Mouse (Mus musculus): ENCODE measurements around the gene Rgs3.

The Rgs3 gene

DNA sequence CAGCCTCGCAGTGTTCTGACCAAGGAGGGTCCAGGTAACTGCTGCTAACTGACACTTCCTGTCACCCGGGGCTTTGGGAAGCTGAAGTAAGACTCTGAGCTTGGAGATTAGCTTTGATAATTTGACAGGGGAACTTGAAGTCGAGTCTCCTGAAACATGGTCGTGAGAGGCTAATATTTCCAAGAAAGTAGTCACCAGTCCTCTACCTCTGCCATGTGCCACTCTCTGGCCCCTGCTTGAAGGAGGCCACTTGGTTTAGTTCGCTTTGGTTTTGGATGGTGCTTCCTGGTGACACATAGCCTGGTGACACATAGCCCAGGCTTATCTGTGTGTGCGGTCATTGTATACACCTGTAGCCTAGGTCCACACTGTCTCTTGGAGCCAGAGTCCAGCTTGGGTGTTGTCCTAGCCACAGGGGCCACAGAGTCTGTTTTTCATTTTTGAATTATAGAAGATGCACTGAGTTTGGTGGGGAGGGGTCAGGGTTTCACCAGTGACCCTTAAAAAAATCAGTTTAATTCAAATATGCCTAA, at the start of gene Rgs3:
Rgs3 (plus strand) TSS at position 51 of the 533 bp plus-strand sequence.
- no peak for DNase-seq

DNA sequence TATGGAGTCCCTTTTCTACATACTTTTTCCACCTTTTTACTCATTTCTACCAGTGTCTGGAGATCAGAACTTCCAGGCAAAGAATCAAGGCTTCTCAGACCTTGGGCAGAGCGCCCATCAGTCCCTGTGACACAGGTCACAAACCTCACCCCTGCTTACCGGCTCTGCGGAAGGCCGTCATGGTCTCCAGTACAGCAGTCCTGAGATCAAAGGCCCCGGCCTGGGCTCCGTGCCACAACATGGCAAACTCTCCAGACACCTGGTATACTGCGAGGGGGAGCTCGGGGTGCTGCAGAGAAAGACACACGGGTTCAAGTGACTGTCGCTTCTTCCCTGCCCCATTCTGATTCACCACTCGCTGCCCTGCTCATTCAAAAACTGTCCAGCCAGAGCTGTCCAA, 49.7 kb upstream of the Rgs3 start:
- peak; percentile 94 for DNase-seq

DNA sequence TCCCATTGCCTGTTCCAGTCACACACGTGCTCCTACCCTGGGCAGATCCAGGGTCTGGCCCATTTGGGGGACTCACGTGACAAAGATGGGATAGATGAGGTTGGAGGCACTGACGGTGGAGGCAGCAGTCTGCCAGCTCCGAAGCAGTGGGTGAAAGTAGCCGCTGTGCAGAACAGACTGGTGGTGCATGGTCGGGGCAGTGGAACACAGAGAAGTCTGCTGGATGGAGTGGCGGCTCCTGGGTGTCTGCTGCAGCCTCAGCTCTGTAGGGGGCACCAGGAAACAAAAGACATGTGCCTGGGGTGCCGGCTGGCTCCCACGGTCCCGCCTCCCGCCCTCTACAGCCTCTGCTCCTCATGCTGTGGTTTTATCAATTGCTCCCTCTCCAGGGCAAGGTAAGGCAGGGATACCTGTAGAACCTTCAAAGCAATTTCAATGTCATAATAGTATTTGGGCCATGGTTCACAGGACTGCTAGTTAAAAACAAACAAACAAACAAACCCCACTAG, 45.6 kb upstream of the Rgs3 start:
- DNase-seq: peak; percentile 91

DNA sequence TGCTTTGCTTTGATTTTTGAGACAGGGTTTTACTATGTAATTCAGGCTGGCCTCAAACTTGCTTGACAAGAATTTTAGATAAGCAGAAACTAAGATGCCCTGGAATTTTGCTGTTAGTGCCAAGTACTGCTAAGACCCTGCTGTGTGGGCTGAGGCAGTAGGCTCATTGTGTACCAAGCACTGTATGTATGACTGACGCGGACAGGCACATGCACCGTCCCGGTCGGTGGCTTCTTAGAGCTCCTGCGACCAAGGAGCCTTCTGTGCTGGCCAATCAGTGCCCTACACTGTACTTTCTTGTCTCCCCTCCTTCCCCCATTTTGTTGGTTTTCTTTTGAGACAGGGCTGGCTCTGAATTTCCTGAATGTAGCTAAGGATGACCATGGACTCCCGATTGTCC, 44.7 kb upstream of the Rgs3 start:
- no peak for DNase-seq

DNA sequence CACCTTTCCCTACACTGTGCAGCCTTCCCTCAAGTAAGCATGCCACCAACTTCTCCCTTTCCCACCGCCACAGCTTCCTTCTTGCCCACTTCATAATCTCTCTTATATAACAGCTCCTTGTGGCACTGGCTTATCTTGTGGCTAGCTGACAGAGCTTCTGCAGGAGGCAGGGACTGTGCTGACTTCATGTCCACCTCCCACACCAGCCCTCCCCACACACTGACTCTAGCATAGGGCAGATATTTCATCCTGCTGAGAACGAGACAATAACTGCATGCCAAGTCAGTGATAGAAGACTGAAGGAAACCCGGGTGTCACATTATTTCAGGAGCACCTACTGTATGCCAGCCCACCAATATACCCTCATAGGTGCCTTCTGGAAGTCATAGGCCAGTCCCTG, 44.2 kb upstream of the Rgs3 start:
- peak; percentile 94 for DNase-seq

DNA sequence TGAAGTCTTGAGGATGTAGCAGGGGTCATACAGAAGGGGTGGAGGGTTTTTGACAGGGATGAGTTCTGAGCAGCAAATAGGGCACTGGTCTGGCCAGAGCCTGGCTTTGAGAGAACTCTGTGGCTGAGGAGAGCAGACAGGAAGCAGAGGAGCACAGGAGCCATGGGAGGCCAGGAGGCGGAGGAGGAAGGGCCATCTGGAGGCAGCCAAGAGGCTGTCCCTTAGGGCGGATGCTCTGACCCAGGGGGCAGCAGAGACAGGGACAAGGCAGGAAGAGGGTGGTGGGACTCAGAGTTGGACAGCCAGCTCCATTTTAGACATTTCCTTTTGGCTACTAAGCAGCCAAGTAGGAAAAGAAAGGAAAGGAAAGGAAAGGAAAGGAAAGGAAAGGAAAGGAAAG, 43.6 kb upstream of the Rgs3 start:
- DNase-seq: peak; percentile 99

DNA sequence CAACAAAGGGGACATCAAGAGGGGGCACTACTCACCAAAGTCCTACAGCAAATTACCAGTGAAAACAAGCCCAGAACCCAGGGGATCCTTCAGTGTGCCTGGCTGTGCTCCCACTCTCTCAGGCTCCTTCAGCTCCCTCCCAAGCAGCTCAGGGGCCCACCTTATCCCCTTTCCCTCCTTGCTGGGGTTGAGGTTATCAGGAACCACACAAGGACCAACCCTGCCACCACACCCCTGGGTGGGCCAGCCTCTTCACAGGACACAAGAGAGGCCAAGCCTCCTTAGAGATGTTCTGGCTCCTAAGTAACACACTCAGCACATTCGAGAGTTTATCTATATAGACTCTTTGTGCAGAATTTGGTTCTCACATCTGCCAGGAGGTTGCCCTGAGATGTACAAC, 43.1 kb upstream of the Rgs3 start:
- DNase-seq: peak; percentile 92

DNA sequence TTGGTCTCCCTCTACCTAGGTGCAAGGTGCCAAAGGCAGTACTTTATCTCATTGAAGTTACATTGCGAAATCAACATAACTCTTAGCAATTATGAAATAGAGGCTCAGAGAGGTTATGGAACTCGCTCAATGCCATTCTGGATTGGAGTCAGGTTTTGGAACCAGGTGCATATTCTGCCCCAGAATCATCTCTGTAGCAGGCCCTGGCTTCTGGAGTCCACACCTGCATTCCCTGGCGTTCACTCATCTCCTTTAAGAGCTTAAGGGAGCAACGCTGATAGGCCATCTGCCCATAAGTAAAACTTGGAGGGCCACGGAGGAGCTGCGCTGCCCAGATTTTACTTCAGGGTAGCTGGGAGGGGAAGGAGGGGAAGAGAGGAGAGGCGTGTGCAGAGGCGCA, 42.6 kb upstream of the Rgs3 start:
- DNase-seq: peak; percentile 92

DNA sequence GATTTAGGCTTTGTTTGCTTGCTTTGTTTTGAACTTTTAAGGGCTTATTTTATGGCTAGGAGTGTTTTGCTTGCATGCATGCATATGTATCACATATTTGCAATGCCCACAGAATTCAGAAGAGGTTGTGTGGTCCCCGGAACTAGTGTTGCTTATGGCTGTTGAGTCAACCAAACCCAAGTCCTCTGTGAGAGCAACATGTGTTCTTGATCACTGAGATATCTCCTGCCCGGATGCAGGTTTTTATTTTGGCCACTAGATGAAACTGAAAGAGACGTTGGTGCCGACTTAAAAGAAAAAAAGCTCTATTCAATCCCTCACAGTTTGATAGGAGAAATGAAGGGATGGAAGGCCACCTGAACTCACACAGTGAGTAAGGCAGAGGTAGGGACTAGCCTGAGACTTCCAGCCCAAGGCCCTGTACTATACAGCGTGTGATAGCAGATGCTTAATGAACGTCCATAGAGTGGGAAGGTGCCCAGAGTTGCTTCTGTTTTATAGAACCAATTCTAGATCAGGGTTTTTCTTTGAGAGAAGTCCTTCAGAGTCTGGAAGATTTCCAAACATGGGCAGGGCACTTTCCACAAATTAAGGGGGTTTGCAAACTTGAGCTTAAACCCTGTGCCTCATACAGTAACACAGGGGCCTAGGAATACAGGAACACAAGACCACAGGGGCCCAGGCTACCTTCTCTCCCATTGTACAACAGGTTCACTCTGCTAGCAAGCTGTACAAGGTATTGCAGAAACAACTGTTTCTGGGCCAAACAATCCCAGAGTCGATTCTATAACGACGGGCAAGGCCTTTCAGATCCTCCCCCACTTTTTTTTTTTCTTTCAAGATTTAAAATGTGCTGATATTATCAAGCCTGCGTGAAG, 41.9 kb upstream of the Rgs3 start:
- peak; percentile 88 for DNase-seq

DNA sequence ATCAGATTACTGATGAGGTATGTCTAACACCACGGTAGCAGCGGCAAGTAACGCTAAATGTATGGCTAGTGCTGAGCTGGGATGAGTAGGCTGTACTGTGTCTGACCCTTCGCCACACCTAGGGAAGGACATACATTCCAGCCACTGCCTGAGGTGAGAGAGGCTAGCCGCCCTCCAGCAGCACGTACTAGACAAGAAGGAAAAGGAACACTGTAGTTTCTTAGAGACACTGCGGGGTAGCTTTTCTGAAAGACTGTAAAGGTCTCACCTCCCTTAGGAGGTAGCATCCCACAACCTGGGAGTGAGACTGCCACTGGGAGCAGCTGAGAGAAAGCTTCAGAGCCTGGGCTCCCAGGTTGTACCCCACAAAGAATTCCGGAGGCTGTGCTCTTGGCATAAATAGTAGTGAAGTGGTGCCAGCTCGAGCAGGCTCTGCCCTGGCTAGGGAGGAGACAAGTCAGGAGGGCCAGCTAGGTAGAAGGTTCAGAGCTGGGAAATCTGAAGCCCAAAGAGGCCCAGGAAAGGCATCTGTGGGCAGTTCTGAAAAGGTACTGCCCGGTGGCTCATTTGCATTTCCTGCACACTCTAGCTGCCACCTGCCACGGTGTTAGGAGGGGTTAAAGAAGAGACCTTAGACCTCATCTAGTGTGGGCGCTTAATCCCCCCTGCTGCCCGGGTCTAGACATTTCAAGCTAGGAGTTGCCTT, 41.1 kb upstream of the Rgs3 start:
- DNase-seq: peak; percentile 96

DNA sequence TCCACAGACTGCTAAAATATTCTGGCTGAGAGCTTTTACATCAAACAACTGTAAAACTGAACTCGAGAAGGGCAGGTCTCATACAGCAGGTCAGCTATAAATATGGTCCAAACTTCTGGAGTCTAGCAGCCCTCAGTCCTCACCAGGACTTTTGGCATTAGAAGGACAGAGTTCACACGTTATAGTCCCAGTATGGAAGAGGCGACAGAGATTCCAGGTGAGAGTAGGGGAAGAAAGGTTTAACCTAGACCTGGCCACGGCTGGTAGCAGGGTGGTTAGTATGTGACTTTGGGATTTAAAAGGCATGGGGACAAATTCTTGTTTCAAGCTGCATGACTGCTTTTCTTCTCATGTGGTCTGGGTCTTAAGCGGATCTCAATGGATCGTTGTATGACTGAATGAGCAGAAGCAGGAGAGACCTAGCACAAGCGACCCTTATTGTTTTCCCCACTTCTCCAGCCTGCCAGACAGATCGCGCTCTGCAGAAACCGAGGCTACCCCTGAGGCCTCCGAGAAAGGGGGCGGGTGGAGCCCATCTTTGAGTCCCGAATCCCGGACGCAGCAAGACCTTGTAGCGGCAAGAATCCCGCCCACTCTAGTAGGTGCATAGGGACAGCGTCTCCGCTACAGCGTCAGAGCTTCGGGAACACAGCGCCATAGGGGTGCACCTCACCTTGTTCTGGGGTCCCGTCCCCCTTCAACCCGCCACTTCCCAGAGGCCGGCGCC, 40.4 kb upstream of the Rgs3 start:
- DNase-seq: no peak

DNA sequence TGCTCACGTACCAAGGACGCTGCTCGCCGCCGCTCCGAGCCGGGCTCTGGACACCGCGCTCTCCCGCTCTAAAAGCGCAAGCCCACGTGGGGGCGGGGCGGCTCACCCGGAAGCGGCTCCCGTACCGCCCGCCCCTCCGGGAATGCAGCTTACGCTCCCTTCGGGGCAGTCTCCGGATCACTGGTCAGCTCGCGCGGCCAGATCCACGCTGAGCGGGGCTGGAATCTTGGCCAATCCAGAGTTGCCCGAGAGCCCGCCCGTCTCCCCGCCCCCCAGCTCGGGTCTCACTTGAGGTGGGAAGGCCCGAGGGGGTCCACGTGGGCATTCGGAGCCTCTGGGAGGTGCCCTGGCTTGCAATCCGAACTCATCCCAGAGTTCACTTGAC, 39.8 kb upstream of the Rgs3 start, which contains the start of gene Alad:
Alad (minus strand) TSS at position 70 of the 385 bp plus-strand sequence.
- DNase-seq: peak; percentile 99

DNA sequence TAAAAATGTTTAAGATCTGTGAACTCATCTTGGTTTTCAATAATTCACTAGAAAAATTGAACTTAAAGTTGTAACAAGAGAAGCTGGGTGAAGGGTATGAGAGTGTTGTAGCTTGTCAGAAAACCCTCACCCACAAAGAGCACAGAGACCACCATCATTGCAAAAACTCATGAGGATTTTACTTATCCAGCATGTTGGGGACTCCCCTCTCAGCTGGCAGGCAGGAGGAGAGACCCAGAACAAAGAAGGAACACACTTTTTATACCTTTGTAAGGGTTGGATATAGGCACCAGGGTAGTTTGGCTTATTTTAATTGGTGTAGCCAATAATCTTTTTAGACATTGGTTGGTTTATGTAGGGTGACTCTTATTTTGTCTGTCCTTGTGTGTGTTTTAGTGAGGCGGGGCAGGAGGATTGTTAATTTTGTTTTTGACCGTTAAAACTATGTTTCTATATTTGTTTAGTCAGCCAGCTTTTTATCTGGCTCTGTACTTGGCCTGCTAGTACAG, 38.7 kb upstream of the Rgs3 start:
- DNase-seq: no peak

DNA sequence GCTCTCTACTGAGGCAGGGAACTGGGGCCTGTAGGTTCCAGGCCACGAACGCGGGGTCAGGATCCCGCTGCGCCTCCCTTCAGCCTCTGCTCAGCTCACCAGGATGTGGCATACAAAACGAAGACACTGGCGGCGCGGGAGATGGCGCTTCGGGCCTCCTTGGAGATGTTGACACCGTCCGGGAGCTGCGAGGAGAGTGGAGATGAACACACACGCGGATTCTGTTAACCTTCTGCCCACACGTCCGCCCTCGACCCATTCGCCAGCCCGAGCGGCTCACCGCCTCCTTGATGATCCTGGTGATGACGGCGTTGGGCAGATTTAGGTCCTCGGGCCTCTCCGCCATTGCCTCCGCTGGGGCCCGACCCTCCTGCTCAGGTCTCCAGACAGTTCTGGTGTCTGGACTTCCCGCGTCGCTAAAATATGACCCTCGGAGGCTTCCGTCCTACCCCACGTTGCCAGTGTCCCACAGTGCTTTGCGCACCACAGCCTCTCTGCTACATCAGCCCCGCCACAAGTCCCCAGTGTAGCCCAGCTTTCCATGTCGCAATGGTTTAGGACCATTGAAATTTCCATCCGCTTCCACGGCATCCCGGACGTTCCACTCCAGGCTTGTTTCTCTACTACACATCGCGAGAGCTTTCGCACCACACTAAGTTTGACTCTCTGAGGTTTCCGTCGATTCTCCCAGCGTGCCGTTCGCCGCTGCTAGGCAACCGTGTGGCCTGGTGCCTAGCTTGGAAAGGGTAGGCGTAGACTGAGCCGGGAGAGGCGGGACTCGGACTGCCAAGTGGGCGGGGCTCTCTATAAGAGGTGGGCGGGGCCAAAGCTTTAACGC, 34.8 kb upstream of the Rgs3 start, which contains the start of the genes Pole3 and 4933430I17Rik:
Pole3 (minus strand) TSS at position 418 of the 838 bp plus-strand sequence.
4933430I17Rik (plus strand) TSS at position 719 of the 838 bp plus-strand sequence.
- peak; percentile 99 for DNase-seq

DNA sequence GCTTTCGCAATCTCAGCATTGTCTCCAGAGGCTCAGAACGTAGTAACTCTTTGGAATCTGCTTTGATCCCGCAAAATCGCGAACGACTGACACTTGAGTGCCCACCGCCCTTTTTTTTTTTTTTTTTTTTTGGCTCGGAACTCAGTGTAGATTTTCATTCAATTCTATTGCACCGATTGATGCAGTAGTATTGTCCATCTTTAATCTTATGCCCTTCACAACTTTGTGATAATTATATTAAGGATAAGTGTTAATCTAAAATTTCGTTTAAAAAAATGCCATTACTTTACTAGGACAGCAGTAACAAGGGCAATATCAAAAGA, 34.2 kb upstream of the Rgs3 start:
- no peak for DNase-seq

DNA sequence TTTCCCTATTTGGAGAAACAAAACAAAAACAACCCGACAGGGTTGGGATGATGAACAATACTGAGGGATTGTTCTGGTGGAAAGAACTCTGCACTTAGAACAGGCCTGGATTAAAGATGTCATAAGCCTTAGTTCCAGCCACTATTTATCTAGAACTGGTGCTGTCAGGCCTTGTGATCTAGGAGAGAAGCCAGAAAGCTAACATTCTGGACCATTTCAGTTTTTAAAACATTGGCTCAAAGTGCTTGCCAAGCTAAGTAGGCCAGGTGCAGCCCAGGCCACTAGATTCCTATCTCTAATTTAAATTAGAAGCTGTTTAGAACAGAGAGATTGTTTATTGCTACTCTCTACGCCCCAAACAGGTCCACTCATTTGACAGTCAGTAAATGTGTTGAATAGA, 33.4 kb upstream of the Rgs3 start:
- peak; percentile 50 for DNase-seq

DNA sequence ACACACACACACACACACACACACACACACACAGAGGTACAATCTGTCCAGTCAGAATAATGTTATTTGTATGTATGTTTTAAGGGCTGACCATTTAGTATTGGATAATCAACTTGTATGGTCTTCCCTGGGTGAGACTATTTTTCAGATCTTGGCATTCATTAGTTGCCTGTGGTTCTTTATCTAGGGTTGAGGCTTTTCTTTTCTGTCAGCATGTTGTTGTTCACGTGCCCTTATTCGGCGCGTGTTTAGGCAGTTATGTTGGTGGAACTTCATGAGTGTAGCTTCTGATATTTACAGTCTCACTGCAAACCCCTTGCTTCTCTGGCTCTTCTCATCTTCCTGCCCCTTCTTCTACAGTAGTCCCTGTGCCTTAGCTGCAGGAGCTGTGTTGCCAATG, 32.0 kb upstream of the Rgs3 start:
- peak; percentile 77 for DNase-seq

DNA sequence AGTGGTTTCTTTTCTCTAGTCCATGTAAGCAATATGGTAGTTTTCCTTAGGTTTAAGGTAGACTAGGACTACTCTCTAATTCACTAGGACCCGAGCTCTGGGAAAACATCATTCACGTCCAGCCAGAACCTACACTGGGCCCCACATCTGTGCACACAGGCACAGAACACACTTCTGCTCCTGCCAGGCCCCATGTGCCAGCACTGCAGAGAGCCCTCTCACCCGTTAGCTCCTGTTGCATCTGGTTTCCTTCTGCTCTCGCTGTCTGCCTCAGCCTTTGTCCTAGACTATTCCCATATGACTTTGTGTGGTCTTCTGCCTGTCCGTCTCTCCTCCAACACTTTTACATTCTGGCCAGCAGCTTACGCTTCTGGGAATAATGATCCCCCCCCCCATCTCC, 25.9 kb upstream of the Rgs3 start:
- DNase-seq: no peak

DNA sequence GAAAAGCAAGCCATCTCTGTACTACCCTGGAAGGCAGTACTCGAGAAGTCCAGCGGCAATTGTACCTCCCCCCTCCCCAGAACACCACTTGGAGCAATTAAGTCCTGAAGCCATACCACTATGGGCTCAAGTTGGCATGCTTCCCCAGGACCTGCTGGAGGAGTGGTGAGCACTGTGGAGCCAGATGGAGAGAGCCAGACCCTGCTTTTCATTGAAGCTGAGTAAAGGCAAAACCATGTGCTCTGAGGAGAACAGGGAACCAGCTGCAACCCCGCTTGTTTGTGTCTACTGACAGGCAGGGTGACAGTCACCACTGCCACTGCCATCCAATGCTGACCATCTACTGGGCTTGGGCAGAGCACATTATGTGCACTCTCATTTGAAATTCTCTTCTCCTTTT, 17.8 kb upstream of the Rgs3 start:
- DNase-seq: no peak

DNA sequence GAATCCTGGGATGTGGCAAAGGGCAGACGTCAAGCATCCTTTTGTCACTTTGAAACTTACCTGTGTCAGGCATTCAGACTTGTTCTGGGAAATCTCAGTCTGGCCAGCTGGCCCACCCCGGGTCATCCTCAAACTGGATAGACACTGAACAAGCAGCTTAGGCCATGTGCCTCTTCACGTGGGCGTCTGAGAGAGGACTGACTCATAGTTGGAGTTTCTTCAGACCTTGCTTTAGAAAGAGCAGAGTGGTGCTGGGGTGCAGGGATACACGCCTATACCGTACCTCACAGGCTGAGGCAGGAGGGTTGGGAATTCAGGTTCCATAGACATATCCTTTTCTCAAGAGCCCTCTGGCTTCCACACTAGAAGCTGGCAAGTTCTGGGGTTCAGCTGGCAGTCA, 15.9 kb upstream of the Rgs3 start:
- no peak for DNase-seq

DNA sequence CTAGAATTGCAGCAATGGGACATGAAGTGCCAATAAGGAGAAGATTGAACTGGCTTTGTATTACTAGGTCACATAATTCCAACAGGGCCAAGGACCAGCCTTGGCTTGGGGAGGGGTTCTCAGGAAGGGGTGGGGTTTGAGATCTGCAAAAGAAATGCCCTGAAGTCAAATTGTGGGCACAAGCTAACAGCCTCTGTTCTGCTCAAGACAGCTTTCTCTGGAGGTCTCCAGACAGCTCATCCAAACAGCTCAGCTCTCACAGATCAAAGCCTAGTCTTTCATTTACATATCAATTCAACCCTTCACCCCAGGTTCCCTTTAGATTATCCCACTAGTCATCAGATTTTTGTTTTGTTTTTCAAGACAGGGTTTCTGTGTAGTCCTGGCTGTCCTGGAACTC, 14.8 kb upstream of the Rgs3 start:
- DNase-seq: no peak

DNA sequence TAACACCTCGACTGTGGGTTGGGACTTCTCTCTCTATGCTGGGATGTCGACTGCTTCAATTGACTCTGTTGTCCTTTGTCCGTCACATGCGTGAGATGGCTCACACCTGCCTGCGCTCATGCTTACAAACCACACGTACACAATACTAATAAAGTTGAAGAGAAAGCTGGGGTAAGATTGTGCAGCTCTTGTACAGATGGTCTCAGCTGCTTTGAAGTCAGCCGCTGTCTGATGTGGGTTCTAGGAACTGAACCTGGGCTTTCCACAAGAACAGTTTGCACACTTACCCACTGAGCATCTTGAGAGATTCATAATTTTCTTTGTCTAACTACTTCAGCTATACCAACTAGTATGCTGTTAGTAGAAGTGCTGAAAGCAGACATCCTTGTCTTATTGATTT, 7.7 kb upstream of the Rgs3 start:
- no peak for DNase-seq

All from heart, adult 11 months (tissue).